Mouse (Mus musculus) cerebellum, postnatal 25 days (tissue): Measurements from ENCODE around the gene Arhgap19.

Source experiments
- DNase-seq, 2 experiments: peaks; one replicate each; pipeline ENCODE4 v3.0.0; 2021; ENCODE audit warnings: mixed read lengths in 2 of 2

Gene Arhgap19

GRCm38 (mm10) chr19:41738429-41738805 lies 63.4 kb downstream of the Arhgap19 start:
- DNase-seq, result no peak

- peak in 1 of 2 experiments; percentile 30 for DNase-seq
These were observed 64.0 kb downstream of the Arhgap19 start for GRCm38 (mm10) chr19:41737657-41738428.

GRCm38 (mm10) chr19:41734685-41735084 lies 67.2 kb downstream of the Arhgap19 start:
- no peak for DNase-seq

- DNase-seq, result no peak
These were observed 76.4 kb downstream of the Arhgap19 start for GRCm38 (mm10) chr19:41725491-41725890.

- no peak for DNase-seq
These were observed 76.9 kb downstream of the Arhgap19 start for GRCm38 (mm10) chr19:41724831-41725470.

- DNase-seq, result no peak
These were observed 78.5 kb downstream of the Arhgap19 start for GRCm38 (mm10) chr19:41723337-41723736.

- peak in 1 of 2 experiments; percentile 28 for DNase-seq
These were observed 82.4 kb downstream of the Arhgap19 start for GRCm38 (mm10) chr19:41719436-41719835.
